Mouse (Mus musculus): Measurements from ENCODE around the gene Slc6a14. TPM values are rescaled to one million over a fixed set of nuclear protein-coding genes. Genes with fewer than 3 reads are reported as not detected.

Gene Slc6a14
- polyA plus RNA-seq (2012; rRNA removed) = 0.02 TPM in 1 of 2 replicates, not detected in the other

- DNase-seq (ENCODE audit: extremely low spot score in 1 of 2, low spot score in 1 of 2) = no peak
Measured at GRCm38 (mm10) chrX:21714829-21715228, at the start of gene Slc6a14. Gene Slc6a14 (plus strand): TSS chrX:21714896.

- no peak for DNase-seq (ENCODE audit: extremely low spot score in 1 of 2, low spot score in 1 of 2)
Measured at GRCm38 (mm10) chrX:21670896-21671295, 43.8 kb upstream of the Slc6a14 start.

GRCm38 (mm10) chrX:21695220-21695619 lies 19.5 kb upstream of the Slc6a14 start:
- DNase-seq (ENCODE audit: extremely low spot score in 1 of 2, low spot score in 1 of 2) = no peak

- DNase-seq (ENCODE audit: extremely low spot score in 1 of 2, low spot score in 1 of 2) = no peak
Measured at GRCm38 (mm10) chrX:21695687-21696086, 19.0 kb upstream of the Slc6a14 start.

- no peak for DNase-seq (ENCODE audit: extremely low spot score in 1 of 2, low spot score in 1 of 2)
Measured at GRCm38 (mm10) chrX:21701646-21702045, 13.1 kb upstream of the Slc6a14 start.

- no peak for DNase-seq (ENCODE audit: extremely low spot score in 1 of 2, low spot score in 1 of 2)
Measured at GRCm38 (mm10) chrX:21704470-21704869, 10.2 kb upstream of the Slc6a14 start.

- no peak for DNase-seq (ENCODE audit: extremely low spot score in 1 of 2, low spot score in 1 of 2)
Measured at GRCm38 (mm10) chrX:21715293-21715692, 597 bp downstream of the Slc6a14 start.

GRCm38 (mm10) chrX:21716885-21717284 lies 2.2 kb downstream of the Slc6a14 start:
- DNase-seq (ENCODE audit: extremely low spot score in 1 of 2, low spot score in 1 of 2) = no peak

GRCm38 (mm10) chrX:21744997-21745396 lies 30.3 kb downstream of the Slc6a14 start, which contains the start of gene Gm28269:
Gene Gm28269 (minus strand): TSS chrX:21745097.
- no peak for DNase-seq (ENCODE audit: extremely low spot score in 1 of 2, low spot score in 1 of 2)

Other genes with a start within 250 kb of the Slc6a14 start
- 0.63 and 0.68 TPM in 2 replicates for gene Agtr2, start 230.4 kb upstream of the Slc6a14 start, polyA plus RNA-seq (2012; rRNA removed)
- gene Gm28269, start 30.2 kb downstream of the Slc6a14 start, polyA plus RNA-seq (2012; rRNA removed) = not detected in 2 replicates